Mouse (Mus musculus): ENCODE results near the gene Ctsc. TPM values are rescaled to one million over a fixed set of nuclear protein-coding genes. Genes with fewer than 3 reads are reported as not detected.

Ctsc gene
- polyA plus RNA-seq, 1 experiment from 2014 or later = 36.2 TPM

GRCm38 (mm10) chr7:88306725-88307124 lies 28.8 kb downstream of the Ctsc start:
- WGBS = 64% methylated on average over 3 of the region's 3 CpGs
- no peak for ATAC-seq (replicated peaks; ENCODE audit: low FRiP score)
- H3K9me3 ChIP-seq (replicated peaks) = no peaks in the 10 kb centered on the region
- no peak overlapping the region for H3K9ac ChIP-seq
- H3K4me2 ChIP-seq = no peak overlapping the region
- no peaks in the 10 kb centered on the region for H3K36me3 ChIP-seq
- no peak overlapping the region for H3K4me3 ChIP-seq (replicated peaks)
- H3K27ac ChIP-seq = no peak overlapping the region
- H3K4me1 ChIP-seq = no peaks in the 10 kb centered on the region
- H3K27me3 ChIP-seq = no peaks in the 10 kb centered on the region

- Histone ChIP-seq H3K9me3 (replicated peaks) (no peaks in the 10 kb centered on the region), H3K36me3 (no peaks in the 10 kb centered on the region), H3K9ac (no peak overlapping the region), H3K4me3 (replicated peaks) (no peak overlapping the region), H3K27ac (no peak overlapping the region), H3K4me2 (no peak overlapping the region), H3K4me1 (no peaks in the 10 kb centered on the region), H3K27me3 (no peaks in the 10 kb centered on the region)
- ATAC-seq (replicated peaks; ENCODE audit: low FRiP score) = no peak
- 86% methylated on average over 3 of the region's 3 CpGs for WGBS
These were observed 32.7 kb downstream of the Ctsc start for GRCm38 (mm10) chr7:88310398-88311180.

- Histone ChIP-seq H3K36me3 (no peaks in the 10 kb centered on the region), H3K9me3 (replicated peaks) (no peaks in the 10 kb centered on the region)
- WGBS = 62% methylated on average over 3 of the region's 3 CpGs
These were observed 38.5 kb downstream of the Ctsc start for GRCm38 (mm10) chr7:88316408-88316807.

GRCm38 (mm10) chr7:88318474-88318873 lies 40.6 kb downstream of the Ctsc start:
- no peak overlapping the region for H3K27ac ChIP-seq
- 59% methylated on average over 1 of the region's 1 CpGs for WGBS
- H3K36me3 ChIP-seq = no peaks in the 10 kb centered on the region
- no peak for ATAC-seq (replicated peaks; ENCODE audit: low FRiP score)
- no peak overlapping the region for H3K9ac ChIP-seq
- no peak overlapping the region for H3K4me3 ChIP-seq (replicated peaks)
- H3K4me1 ChIP-seq = no peaks in the 10 kb centered on the region
- no peaks in the 10 kb centered on the region for H3K27me3 ChIP-seq
- H3K9me3 ChIP-seq (replicated peaks) = no peaks in the 10 kb centered on the region
- no peak overlapping the region for H3K4me2 ChIP-seq

More at GRCm38 (mm10) chr7:88316408-88316807, 38.5 kb downstream of the Ctsc start:
- Histone ChIP-seq H3K9ac (no peak overlapping the region), H3K27ac (no peak overlapping the region), H3K4me3 (replicated peaks) (no peak overlapping the region), H3K27me3 (no peaks in the 10 kb centered on the region), H3K4me2 (no peak overlapping the region), H3K4me1 (no peaks in the 10 kb centered on the region)
- no peak for ATAC-seq (replicated peaks; ENCODE audit: low FRiP score)

- H3K9ac ChIP-seq = no peak overlapping the region
- 85% methylated on average over 2 of the region's 2 CpGs for WGBS
- H3K4me2 ChIP-seq = no peak overlapping the region
- no peak overlapping the region for H3K27ac ChIP-seq
- H3K4me1 ChIP-seq = no peaks in the 10 kb centered on the region
- H3K9me3 ChIP-seq (replicated peaks) = no peaks in the 10 kb centered on the region
- no peak overlapping the region for H3K4me3 ChIP-seq (replicated peaks)
- no peak for ATAC-seq (replicated peaks; ENCODE audit: low FRiP score)
- no peaks in the 10 kb centered on the region for H3K36me3 ChIP-seq
- H3K27me3 ChIP-seq = no peaks in the 10 kb centered on the region
These were observed 41.0 kb downstream of the Ctsc start for GRCm38 (mm10) chr7:88318904-88319303.

- H3K4me2 ChIP-seq = no peak overlapping the region
- WGBS = 83% methylated on average over 3 of the region's 3 CpGs
- no peak overlapping the region for H3K9ac ChIP-seq
- no peak overlapping the region for H3K4me3 ChIP-seq (replicated peaks)
- no peaks in the 10 kb centered on the region for H3K36me3 ChIP-seq
- H3K4me1 ChIP-seq = no peaks in the 10 kb centered on the region
- ATAC-seq (replicated peaks; ENCODE audit: low FRiP score) = no peak
- no peaks in the 10 kb centered on the region for H3K27me3 ChIP-seq
- no peaks in the 10 kb centered on the region for H3K9me3 ChIP-seq (replicated peaks)
- no peak overlapping the region for H3K27ac ChIP-seq
These were observed 41.7 kb downstream of the Ctsc start for GRCm38 (mm10) chr7:88319414-88320140.

GRCm38 (mm10) chr7:88320628-88321336 lies 42.9 kb downstream of the Ctsc start:
- Histone ChIP-seq H3K27me3 (no peaks in the 10 kb centered on the region), H3K27ac (no peak overlapping the region), H3K4me3 (replicated peaks) (no peak overlapping the region), H3K36me3 (no peaks in the 10 kb centered on the region), H3K9ac (no peak overlapping the region), H3K4me1 (no peaks in the 10 kb centered on the region), H3K4me2 (no peak overlapping the region), H3K9me3 (replicated peaks) (no peaks in the 10 kb centered on the region)
- 74% methylated on average over 12 of the region's 12 CpGs for WGBS
- ATAC-seq (replicated peaks; ENCODE audit: low FRiP score) = no peak

- H3K27me3 ChIP-seq = no peaks in the 10 kb centered on the region
- H3K4me2 ChIP-seq = no peak overlapping the region
- ATAC-seq (replicated peaks; ENCODE audit: low FRiP score) = no peak
- H3K4me1 ChIP-seq = no peaks in the 10 kb centered on the region
- no peaks in the 10 kb centered on the region for H3K9me3 ChIP-seq (replicated peaks)
- no peak overlapping the region for H3K4me3 ChIP-seq (replicated peaks)
- H3K9ac ChIP-seq = no peak overlapping the region
- H3K27ac ChIP-seq = no peak overlapping the region
- 59% methylated on average over 2 of the region's 2 CpGs for WGBS
- H3K36me3 ChIP-seq = no peaks in the 10 kb centered on the region
These were observed 44.5 kb downstream of the Ctsc start for GRCm38 (mm10) chr7:88322431-88322830.

- H3K36me3 ChIP-seq = no peaks in the 10 kb centered on the region
- no peaks in the 10 kb centered on the region for H3K9me3 ChIP-seq (replicated peaks)
- no peaks in the 10 kb centered on the region for H3K4me1 ChIP-seq
- H3K4me2 ChIP-seq = no peak overlapping the region
- no peak overlapping the region for H3K4me3 ChIP-seq (replicated peaks)
- H3K27ac ChIP-seq = no peak overlapping the region
- no peak overlapping the region for H3K9ac ChIP-seq
- no peaks in the 10 kb centered on the region for H3K27me3 ChIP-seq
- no peak for ATAC-seq (replicated peaks; ENCODE audit: low FRiP score)
These were observed 49.6 kb downstream of the Ctsc start for GRCm38 (mm10) chr7:88327495-88327894.

- Histone ChIP-seq H3K9me3 (replicated peaks) (no peaks in the 10 kb centered on the region), H3K4me2 (no peak overlapping the region)
- no peak for ATAC-seq (replicated peaks; ENCODE audit: low FRiP score)
These were observed 65.9 kb downstream of the Ctsc start for GRCm38 (mm10) chr7:88343828-88344227.

GRCm38 (mm10) chr7:88346035-88346434 lies 68.2 kb downstream of the Ctsc start:
- WGBS = 88% methylated on average over 1 of the region's 1 CpGs
- Histone ChIP-seq H3K4me3 (replicated peaks) (no peak overlapping the region), H3K4me1 (no peaks in the 10 kb centered on the region), H3K9ac (no peak overlapping the region), H3K36me3 (no peaks in the 10 kb centered on the region), H3K27ac (no peak overlapping the region), H3K9me3 (replicated peaks) (no peaks in the 10 kb centered on the region), H3K4me2 (no peak overlapping the region), H3K27me3 (no peaks in the 10 kb centered on the region)
- ATAC-seq (replicated peaks; ENCODE audit: low FRiP score) = no peak

More at GRCm38 (mm10) chr7:88343828-88344227, 65.9 kb downstream of the Ctsc start:
- H3K9ac ChIP-seq = no peak overlapping the region
- H3K4me1 ChIP-seq = no peaks in the 10 kb centered on the region
- no peak overlapping the region for H3K4me3 ChIP-seq (replicated peaks)
- H3K27me3 ChIP-seq = no peaks in the 10 kb centered on the region
- no peaks in the 10 kb centered on the region for H3K36me3 ChIP-seq
- no peak overlapping the region for H3K27ac ChIP-seq

All from kidney, embryonic 15.5 days (tissue).